Mouse (Mus musculus) urinary bladder, postnatal 4 days (tissue): ENCODE results near the gene Ankrd12.
"Not testable (repeated sequence)": the region's sequence is repeated elsewhere in the genome, so short reads cannot be mapped to it uniquely, and the experiment has no call there.

Source experiments
- DNase-seq, 2 experiments: peaks; one replicate each; pipeline ENCODE4 v3.0.0; 2021 to 2022; ENCODE audit warnings: low spot score in 2 of 2

The Ankrd12 gene

DNA sequence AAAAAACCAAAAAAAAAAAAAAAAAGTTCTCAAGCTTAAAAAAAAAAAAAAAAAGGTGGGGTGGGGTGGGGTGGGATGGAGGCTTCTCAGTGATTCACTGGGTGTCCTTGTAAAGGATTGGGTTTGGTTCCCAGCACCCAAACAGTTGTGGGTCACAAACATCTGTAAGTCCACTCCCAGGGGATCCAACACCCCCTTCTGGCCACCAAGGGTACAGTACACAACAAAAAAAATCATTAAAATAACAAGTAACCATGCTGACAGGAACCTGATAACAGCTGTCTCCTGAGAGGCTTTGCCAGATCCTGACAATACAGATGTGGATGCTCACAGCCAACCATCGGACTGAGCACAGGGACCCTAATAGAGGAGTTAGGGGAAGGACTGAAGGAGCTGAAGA lies 7.6 kb upstream of the Ankrd12 start:
- DNase-seq: no peak

DNA sequence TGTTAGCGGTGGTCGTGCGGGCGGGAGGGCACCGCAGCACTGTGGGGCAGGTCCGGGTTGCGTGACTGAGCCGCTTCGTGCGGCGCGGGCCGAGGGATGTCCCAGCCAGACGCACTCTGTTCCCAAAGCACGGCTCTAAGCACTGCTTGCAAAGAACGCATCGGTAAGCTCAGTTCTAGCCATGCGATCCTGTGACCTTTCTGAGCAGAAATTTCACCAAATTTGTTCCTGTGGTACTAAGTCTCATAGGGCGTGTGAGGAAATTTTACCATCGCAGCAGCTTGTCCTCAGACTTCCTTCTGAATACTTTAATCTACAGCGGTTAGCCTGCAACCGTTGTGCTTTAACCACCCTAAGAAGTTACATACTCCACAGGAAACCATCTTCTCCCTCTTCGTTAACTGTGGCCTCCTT lies 555 bp upstream of the Ankrd12 start:
- DNase-seq: no peak

DNA sequence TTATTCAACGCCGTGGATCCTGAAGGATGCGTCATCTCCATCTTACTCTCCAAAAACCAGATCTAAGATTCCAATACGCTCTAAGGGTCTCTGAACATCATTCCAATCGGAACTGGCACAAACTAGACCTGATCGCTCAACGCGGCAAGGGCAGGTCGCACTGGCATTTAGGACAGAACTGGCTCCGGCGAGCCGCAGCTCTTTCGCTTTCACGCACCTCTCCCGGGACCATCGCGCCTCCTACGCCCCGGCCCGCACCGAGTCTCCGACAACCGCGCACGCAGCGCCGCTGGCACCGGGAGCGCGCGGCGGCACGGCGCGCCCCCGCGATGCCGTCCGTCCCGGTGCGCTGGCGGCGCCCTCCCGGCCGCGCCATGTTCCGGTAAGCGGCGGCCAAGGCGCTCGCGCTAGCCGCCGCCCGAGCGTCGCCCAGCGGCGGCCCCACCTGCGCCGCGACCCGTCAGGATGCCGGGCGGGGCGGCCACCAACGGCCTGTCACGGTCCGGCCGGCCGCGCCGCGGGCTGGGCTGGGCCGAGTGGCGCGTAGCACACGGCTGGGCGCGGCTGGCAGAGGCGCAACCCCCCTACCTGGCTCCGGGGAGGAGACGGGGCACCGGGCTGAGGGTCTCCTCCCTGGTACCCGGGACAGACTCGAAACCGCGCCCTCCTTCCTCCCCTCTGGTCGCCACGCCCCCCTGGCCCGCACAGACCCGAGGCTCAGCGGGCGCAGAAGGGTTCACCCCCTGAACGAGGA lies 538 bp downstream of the Ankrd12 start:
- no peak for DNase-seq

DNA sequence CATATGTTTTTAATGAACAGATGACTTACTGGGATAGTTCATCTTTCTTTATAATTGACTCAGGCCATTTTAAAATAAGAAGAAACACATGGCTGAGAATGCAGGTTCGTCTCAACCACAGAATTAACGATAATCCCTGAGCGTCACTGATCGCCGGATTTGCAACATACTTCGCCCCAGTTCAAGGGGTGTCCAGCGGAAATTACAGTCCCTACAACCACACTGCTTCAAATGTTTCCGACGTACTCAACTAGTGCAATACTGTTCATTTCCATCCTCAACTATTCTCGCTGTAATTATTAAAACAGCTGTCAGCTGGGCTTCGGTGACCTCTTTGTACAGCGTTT lies 1.1 kb downstream of the Ankrd12 start:
- DNase-seq: no peak

DNA sequence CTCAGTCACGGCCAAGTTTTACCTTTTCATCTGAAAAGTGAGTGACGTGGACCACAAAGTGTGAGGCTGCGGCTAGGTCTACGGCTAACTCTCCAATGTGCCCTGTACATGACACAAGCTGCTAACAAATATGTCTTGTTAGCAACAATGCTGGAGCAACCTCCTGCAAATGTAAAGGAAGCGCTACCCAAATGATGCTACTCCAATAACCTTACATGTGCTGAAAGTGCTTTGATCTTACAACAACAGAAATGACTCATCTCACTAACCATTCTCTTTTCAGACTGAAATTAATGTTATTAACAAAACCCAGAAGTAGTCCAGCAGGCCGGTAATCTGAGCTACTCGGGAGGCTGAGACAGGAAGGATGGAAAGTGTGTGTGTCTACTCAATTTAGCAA lies 2.9 kb downstream of the Ankrd12 start:
- DNase-seq: no peak

DNA sequence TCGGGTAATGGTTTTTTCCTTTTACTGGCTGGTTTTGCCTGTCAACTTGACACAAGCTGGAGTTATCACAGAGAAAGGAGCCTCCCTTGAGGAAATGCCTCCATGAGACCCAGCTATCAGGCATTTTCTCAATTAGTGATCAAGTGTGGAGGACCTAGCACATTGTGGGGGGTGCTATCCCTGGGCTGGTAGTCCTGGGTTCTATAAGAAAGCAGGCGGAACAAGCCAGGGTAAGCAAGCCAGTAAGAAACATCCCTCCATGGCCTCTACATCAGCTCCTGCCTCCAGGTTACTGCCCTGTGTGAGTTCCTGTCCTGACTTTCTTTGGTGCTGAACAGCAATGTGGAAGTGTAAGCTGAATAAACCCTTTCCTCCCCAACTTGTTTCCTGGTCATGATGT lies 7.9 kb downstream of the Ankrd12 start:
- not testable (repeated sequence) for DNase-seq

DNA sequence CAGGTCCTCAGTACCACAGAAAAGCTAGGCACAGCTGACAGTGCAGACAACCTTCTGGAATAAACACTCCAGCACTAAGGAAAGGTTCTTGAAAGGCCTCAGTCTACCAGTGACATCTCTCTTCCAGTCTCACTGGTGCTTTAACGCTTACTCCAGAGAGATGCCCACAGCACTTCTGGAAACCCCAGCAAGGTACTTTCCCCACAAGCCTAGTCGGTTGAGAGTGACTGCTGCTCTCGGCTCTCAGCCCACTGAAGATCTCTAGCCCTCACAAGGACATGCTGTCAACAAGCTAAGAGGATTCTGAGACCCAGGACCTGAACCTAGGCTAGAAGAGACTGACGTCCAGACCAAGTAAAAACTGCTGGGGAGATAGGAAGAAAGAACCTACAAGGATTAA lies 11.8 kb downstream of the Ankrd12 start:
- DNase-seq: no peak

DNA sequence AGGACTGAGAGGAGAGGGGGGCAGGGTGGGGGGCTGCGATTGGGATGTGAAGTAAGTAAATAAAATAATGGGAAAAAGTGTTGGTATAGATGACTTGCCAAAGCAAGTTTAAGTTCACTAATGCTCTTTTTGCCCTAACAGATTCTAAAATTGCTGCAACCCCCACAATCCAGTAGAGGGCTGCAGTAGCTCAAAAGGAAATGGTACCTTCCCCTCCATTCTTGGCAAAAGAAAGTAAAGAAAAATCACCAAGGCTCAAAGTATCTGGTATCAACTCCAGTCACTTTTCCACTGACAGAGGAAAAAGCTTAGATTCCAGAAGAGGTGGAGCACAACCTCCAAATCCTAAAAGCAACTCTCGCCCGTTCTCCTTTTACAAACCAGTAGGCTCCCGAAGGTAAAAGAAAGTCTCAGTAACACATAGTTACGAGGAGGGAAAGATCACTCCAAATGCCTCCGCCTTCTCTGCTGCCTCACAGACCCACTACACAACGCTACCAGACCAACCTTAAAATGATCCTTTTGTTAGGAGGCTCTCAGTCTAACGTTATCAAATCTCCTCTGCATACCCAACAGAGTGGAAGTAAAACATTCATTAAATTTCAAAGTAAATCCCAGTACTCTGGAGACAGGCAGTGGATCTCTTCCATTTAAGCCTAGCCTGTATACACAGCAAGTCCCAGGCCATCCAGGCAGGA lies 15.5 kb downstream of the Ankrd12 start:
- no peak for DNase-seq

DNA sequence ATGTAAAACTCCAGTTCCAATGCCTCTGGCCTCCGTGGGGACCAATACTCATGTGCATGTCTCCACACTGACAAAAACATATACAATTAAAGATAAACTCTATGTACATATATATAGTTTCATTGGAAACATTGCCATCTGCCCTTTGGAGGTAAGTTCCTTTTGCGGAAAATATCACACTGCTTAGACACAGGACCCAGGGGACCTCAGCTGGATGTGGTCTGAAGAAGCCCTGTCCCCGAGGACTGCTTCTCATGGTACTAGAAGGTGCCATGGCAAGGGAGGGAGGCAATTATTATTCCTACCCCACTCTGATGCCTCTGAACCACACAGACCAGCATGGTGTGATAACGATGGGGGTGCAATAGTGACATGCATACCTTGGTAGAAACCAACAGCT lies 18.7 kb downstream of the Ankrd12 start:
- no peak for DNase-seq

DNA sequence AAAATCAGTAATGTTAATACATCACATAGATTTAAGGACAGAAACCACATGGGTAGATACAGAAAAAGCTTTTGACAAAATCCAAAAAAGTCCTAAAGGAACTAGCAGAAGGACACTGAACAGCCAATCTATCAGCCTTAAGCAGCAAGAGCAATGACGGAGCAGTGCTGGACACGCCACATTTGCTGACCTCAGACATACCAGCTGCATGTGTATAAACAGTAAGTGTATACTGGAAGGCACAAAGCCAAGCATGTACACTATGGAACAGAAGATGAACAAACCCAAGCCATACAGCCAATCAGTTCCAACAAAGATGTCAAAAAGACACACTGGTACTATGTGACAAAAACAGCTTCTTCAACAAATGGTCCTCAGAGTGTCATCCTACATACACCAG lies 19.7 kb downstream of the Ankrd12 start:
- no peak for DNase-seq

DNA sequence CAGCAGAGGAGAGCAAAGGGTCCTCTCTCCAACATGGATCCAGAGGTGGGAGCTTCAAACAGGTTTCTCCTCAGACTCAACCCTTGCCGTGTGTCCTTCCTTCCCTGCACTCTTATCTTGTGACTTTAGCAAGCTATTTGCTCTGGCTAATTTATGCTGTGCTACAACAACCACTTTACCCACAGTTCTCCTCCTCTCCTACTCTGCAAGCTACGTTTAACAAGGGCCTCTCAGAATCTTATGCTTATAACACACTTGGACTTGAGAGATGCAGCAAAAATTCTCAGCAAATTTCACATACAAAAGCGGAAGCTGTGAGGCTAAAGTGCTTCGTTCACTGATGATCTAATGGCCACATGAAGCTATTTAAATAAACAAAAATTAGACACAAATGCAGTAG lies 23.5 kb downstream of the Ankrd12 start:
- no peak for DNase-seq

DNA sequence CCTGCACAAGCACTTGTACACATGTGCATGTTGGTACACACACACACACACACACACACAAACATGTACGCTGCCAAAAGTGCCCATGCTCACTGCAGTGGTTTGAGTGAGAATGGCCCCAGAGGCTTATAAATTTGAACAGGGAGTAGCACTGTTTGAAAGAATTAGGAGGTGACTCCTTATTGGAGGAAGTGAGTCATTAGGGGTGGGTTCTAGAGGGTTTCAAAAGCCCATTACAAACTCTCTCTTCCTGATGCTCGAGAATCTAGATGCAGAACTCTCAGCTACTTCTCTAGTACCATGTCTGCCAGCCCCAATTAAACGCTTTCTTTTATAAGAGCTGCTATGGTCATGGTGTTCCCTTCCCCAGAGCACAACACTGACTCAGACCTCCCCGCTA lies 28.1 kb downstream of the Ankrd12 start:
- DNase-seq: no peak

DNA sequence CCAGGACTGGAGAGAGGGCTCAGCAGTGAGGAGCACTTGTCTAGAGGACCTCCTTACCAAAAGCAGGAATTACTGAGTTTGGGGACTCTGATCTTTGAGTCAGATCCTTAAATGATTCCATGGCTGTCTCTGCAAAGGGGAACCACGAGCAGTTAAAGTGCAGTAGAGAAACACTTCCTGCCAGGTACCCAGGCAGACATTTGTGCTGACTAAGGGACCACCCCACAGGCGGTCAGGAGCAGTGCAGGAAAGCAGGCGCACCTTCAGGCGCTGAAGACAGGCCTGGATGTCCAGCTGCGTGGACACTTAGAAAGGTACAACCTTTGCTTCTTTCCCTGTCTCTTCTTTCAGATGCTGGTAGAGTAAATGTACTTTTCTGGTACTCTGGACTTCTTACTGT lies 28.7 kb downstream of the Ankrd12 start:
- no peak for DNase-seq

DNA sequence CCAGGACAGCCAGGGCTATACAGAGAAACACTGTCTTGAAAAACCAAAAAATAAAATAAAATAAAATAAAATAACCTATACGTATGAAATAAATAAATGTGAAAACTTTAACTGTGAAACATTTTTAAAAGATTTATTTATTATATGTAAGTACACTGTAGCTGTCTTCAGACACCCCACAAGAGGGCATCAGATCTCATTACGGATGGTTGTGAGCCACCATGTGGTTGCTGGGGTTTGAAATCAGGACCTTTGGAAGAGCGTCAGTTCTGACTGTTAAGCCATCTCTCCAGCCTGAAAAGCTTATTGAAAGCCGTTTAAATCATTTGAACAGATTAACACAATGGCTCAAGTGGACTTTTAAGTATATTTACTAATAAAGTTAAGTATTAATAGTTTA lies 33.2 kb downstream of the Ankrd12 start:
- not testable (repeated sequence) for DNase-seq

DNA sequence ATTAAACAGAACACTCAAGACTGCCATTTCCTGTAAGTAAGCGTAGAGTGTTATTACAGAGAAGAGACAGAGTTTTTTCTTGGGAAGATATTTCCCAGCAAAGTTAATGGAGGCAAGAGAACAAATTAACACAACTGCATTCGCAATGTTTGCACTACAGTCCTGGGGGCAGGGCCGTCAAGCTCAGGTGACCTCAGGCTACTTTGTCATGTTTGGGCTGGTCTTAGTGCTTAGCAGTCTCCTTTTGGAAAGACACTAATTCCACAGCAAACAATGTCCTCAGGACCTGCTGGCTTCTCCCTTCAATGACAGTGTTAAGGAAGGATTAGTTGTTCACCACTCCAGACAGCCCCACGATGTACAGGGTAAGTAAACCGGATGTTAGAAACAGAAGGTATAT lies 35.9 kb downstream of the Ankrd12 start:
- DNase-seq: no peak

DNA sequence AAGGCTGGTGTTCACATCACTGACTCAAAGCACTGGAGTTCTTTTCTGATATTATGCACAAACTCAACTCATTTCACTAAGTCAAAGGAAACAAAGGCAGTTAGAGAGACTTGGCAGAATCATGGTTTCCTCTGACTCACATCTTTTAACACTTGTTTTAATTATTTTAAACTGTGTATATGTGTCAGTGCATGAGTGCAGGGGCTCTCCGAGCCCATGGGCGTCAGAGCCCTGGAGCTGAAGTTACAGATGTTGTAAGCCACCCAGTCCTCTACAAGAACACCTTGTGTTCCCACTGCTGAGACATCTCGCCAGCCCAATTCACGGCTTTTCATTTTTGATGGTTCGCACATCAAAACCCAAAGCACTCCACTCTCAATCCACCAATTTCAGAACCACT lies 43.6 kb downstream of the Ankrd12 start:
- DNase-seq: no peak

DNA sequence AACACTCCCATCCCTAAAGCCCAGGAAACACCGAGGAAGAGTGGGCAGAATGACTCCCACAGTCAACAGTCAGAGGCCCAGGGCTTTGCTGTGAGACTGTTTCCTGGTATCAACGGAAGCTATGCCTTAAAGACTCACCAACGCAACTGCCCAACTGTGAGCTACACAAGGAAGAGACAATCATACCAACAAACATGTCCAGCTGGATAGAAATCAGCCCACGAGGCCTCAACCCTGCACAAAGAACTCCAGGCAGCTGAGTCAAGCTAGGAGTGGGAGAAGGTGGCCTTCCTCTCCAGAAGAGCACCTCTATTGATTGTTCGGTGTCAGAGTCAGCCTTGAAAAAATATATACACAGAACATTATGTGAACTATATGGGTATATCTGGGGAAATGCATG lies 44.9 kb downstream of the Ankrd12 start:
- DNase-seq: no peak

DNA sequence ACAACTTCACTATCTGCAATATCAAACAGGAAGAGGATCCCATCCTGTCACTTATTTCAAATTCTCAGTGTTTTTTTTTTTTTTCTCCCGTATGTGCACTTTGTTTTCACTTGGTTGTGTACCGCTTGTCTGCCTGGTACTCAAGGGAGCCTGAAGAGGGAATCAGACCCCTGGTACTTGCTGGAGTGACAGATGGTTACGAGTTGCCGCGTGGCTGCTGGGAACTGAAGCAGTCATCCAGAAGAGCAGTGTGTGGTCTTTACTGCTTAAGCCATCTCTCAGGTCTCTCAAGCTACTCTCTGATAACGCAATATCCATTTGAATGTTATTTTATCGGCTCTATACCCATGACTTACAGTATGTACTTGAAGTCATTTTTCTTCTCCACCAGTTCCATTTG lies 52.7 kb downstream of the Ankrd12 start:
- no peak for DNase-seq

DNA sequence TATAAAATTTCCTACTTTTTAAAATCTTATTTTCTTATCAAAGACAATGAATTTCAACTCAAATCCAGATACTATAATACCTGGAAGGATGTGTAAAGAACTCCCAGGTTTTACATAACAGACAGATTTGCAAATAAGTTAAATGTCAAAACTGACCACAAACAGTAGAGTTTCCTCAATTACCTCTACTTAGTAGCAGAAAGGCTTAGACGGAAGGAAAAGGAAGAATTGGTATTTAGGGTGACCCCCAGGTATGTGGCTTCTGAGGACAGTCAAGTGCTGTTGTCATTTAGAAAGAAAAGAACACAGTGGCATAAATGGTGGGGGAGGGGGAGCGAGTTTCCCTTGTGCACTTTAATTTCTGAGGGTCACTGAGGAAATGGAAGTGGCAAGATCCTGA lies 65.1 kb downstream of the Ankrd12 start:
- DNase-seq: no peak

DNA sequence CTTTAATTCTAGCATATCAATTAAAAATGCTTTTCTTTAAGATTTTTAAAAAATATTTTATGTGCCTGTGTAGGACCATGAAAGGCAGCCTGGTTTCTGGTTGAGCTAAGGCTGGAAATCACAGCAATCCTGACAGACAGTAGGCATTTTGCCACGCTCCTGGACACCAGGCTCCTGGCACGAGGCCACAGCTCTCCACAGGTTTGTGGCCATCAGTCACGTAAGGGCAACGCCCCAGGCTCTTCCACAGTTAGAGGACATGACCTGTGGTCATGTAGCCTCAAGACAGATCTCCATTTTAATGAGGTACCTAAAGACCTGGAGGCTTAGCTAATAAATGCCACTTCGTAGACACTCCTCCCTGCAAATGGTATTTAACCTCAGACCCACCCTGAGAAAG lies 69.0 kb downstream of the Ankrd12 start:
- DNase-seq: no peak

DNA sequence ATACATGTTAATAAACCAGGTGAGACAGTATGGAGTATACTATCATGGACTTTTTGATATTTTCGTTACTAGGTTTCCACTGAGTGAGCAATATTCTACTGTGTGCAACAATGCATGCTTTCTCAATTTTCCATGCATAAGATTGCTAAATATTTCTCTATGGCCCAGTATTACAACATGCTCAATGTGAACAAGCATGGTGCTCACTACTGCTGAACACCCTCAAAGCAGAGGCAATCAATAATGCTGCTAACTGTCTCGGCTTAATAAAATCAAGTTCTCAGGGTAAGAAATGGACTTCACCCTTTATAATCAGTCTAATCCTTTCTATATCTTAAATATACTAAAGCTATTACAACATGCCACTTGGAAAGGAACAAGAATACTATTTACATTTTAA lies 69.4 kb downstream of the Ankrd12 start:
- no peak for DNase-seq

DNA sequence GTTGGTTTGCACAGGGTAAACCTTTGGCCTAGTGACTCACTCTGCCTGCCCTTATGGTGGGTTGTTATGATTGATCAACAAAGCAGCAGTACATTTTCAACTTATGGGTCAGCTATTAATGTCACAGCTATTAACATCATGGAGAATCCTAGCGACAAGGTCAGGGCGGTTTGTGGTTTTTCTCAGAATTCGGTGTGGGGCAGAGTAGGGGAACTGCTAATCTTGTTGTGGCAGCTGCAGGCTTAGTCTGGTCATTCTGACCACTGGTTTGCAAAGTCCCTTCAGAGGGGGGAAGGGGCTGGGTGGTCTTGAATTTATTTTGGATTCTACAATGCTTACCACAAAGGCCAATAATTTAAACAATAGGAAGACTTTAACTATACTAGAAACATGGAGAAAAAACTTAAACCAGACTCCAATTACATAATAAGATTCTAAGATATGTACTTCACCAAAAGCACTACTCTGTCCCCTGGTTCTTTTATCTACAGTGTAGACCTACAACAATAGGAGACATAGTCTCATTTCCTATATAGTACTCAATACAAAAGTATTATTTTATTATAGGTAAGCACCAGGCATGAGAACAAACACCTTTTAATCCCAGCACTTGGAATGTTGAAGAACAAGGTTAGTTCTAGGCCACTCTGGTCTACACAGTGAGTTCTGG lies 88.6 kb downstream of the Ankrd12 start:
- no peak for DNase-seq

DNA sequence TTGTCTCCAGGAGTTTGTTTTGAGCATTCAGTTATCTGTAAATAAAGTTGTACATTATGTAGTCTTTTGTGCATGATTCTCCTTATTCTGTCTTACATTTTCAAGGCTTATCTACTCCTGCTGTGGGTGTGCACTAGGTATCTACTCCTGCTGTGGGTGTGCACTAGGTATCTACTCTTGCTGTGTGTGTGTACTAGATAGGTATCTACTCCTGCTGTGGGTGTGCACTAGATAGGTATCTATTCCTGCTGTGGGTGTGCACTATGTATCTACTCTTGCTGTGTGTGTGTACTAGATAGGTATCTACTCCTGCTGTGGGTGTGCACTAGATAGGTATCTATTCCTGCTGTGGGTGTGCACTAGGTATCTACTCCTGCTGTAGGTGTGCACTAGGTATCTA lies 100.2 kb downstream of the Ankrd12 start:
- DNase-seq: not testable (repeated sequence)
